Mouse (Mus musculus): ENCODE results near the gene Rnf152. TPM values are rescaled to one million over a fixed set of nuclear protein-coding genes. Genes with fewer than 3 reads are reported as not detected.

Gene Rnf152
- polyA plus RNA-seq, 1 experiment from 2014 or later = 1.5 TPM

GRCm38 (mm10) chr1:105284116-105284515 lies 72.4 kb downstream of the Rnf152 start:
- WGBS = 70% methylated on average over 8 of the region's 8 CpGs
- no peaks in the 10 kb centered on the region for H3K36me3 ChIP-seq (ENCODE audit: insufficient read depth)
- ATAC-seq (ENCODE audit: insufficient read depth) (no peak), DNase-seq (no peak)
- no peak overlapping the region for H3K27ac ChIP-seq (ENCODE audit: low read depth)
- no peak overlapping the region for H3K4me3 ChIP-seq (ENCODE audit: low read depth, low read length)
- no peaks in the 10 kb centered on the region for H3K9me3 ChIP-seq (ENCODE audit: low read depth, low read length)
- H3K27me3 ChIP-seq (ENCODE audit: insufficient read depth, low read length) = no peaks in the 10 kb centered on the region
- peaks cover 4% of the 10 kb centered on the region; the same call in 1 of the 2 replicates for H3K4me1 ChIP-seq (ENCODE audit: insufficient read depth)
- no peak for TF ChIP-seq CTCF (IDR thresholded peaks at IDR 0.05; ENCODE audit: low read depth)
- H3K9ac ChIP-seq = no peak overlapping the region
- H3K4me2 ChIP-seq = no peak overlapping the region

DNA sequence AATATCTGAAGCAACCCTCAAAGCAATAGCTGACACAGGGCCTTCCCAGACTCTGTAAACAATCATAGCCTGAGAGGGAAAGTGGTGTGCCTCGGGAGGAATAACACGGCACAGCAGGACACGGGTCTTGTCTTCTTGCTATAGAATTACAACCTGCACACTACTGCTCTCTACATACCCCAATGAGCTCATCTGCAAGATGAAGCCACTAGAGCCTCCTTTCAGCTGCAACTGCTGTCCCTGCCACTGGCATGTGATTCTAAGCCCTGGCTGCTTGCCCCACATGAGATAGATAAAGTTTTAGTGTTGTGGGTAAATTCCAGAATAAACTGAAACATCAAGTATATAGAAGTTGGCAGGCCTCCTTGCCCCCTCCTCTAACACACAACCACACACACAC lies 75.2 kb downstream of the Rnf152 start:
- WGBS = 12% methylated on average over 3 of the region's 3 CpGs
- H3K4me2 ChIP-seq = no peak overlapping the region
- no peak for TF ChIP-seq CTCF (IDR thresholded peaks at IDR 0.05; ENCODE audit: low read depth)
- peaks cover 4% of the 10 kb centered on the region; the same call in 1 of the 2 replicates for H3K4me1 ChIP-seq (ENCODE audit: insufficient read depth)
- ATAC-seq (ENCODE audit: insufficient read depth) (peak; percentile 84), DNase-seq (peak; percentile 75)
- no peak overlapping the region for H3K4me3 ChIP-seq (ENCODE audit: low read depth, low read length)
- no peaks in the 10 kb centered on the region for H3K27me3 ChIP-seq (ENCODE audit: insufficient read depth, low read length)
- H3K9me3 ChIP-seq (ENCODE audit: low read depth, low read length) = no peaks in the 10 kb centered on the region
- no peak overlapping the region for H3K27ac ChIP-seq (ENCODE audit: low read depth)
- H3K36me3 ChIP-seq (ENCODE audit: insufficient read depth) = no peaks in the 10 kb centered on the region
- no peak overlapping the region for H3K9ac ChIP-seq

DNA sequence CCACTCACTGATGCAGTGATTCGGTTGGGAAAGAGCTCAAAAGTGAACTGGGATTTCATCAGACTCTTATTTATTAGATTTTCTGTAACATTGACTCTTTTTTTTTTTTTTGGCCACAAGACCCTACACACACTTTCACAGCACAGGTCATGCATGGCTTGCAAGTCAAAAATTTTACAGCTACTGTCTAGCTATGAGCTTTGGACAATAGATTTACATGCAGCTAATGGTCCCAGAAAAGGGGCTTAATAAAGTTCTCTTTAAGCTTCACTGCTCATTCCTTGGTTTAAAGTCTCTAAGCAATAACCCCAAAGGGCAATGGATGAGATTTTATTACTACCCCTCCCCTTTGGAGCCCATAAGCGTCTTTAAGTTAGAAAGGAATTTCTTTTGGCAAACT lies 76.3 kb downstream of the Rnf152 start:
- no peaks in the 10 kb centered on the region for H3K27me3 ChIP-seq (ENCODE audit: insufficient read depth, low read length)
- H3K4me3 ChIP-seq (ENCODE audit: low read depth, low read length) = no peak overlapping the region
- H3K4me1 ChIP-seq (ENCODE audit: insufficient read depth) = peaks cover 4% of the 10 kb centered on the region; the same call in 1 of the 2 replicates
- H3K27ac ChIP-seq (ENCODE audit: low read depth) = no peak overlapping the region
- no peaks in the 10 kb centered on the region for H3K36me3 ChIP-seq (ENCODE audit: insufficient read depth)
- TF ChIP-seq CTCF (IDR thresholded peaks at IDR 0.05; ENCODE audit: low read depth) = no peak
- ATAC-seq (ENCODE audit: insufficient read depth) (no peak), DNase-seq (peak; percentile 22)
- no peak overlapping the region for H3K4me2 ChIP-seq
- H3K9ac ChIP-seq = no peak overlapping the region
- 43% methylated on average over 2 of the region's 2 CpGs for WGBS
- no peaks in the 10 kb centered on the region for H3K9me3 ChIP-seq (ENCODE audit: low read depth, low read length)

DNA sequence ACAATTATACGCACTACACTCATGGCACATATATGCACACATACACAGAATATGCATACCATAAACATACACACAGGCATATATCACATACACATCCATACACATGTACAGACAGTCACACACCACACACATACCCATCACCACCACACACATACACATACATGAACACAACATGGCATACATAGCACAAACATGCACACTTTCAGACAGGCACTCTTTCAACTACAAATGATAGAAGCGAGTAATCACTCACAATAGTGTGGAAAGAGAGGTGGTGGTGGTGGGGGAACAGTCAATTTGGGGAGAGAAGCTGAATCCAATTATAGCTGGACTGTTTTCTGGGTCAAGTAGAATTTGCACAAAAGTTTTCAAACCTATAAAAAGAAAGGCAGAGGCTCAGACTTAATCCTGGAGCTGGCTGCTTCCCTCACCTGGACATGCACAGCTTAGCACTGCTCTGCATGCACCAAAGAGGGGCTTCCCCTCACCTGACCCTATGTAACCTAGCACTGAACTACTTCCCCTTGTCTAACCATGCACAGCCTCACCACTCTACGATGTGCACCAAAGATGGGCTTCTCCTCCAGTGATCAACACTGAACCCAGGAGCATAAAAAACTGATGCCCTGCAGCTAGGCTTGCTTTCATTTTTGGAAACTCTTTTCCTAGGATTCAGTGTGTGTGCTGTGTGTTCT lies 81.9 kb downstream of the Rnf152 start:
- no peaks in the 10 kb centered on the region for H3K9me3 ChIP-seq (ENCODE audit: low read depth, low read length)
- H3K4me1 ChIP-seq (ENCODE audit: insufficient read depth) = no peaks in the 10 kb centered on the region
- TF ChIP-seq CTCF (IDR thresholded peaks at IDR 0.05; ENCODE audit: low read depth) = no peak
- H3K36me3 ChIP-seq (ENCODE audit: insufficient read depth) = no peaks in the 10 kb centered on the region
- no peak for ATAC-seq (ENCODE audit: insufficient read depth)
- WGBS = 84% methylated on average over 3 of the region's 3 CpGs
- DNase-seq = no peak
- H3K27me3 ChIP-seq (ENCODE audit: insufficient read depth, low read length) = no peaks in the 10 kb centered on the region
- H3K27ac ChIP-seq (ENCODE audit: low read depth) = no peak overlapping the region
- H3K4me2 ChIP-seq = no peak overlapping the region
- no peak overlapping the region for H3K4me3 ChIP-seq (ENCODE audit: low read depth, low read length)
- H3K9ac ChIP-seq = no peak overlapping the region

GRCm38 (mm10) chr1:105271104-105271503 lies 85.4 kb downstream of the Rnf152 start:
- H3K27me3 ChIP-seq (ENCODE audit: insufficient read depth, low read length) = no peaks in the 10 kb centered on the region
- no peaks in the 10 kb centered on the region for H3K36me3 ChIP-seq (ENCODE audit: insufficient read depth)
- DNase-seq = no peak
- 84% methylated on average over 10 of the region's 10 CpGs for WGBS
- H3K4me3 ChIP-seq (ENCODE audit: low read depth, low read length) = no peak overlapping the region
- no peak overlapping the region for H3K4me2 ChIP-seq
- H3K27ac ChIP-seq (ENCODE audit: low read depth) = no peak overlapping the region
- H3K4me1 ChIP-seq (ENCODE audit: insufficient read depth) = no peaks in the 10 kb centered on the region
- no peak for ATAC-seq (ENCODE audit: insufficient read depth)
- H3K9me3 ChIP-seq (ENCODE audit: low read depth, low read length) = no peaks in the 10 kb centered on the region
- no peak for TF ChIP-seq CTCF (IDR thresholded peaks at IDR 0.05; ENCODE audit: low read depth)
- no peak overlapping the region for H3K9ac ChIP-seq

DNA sequence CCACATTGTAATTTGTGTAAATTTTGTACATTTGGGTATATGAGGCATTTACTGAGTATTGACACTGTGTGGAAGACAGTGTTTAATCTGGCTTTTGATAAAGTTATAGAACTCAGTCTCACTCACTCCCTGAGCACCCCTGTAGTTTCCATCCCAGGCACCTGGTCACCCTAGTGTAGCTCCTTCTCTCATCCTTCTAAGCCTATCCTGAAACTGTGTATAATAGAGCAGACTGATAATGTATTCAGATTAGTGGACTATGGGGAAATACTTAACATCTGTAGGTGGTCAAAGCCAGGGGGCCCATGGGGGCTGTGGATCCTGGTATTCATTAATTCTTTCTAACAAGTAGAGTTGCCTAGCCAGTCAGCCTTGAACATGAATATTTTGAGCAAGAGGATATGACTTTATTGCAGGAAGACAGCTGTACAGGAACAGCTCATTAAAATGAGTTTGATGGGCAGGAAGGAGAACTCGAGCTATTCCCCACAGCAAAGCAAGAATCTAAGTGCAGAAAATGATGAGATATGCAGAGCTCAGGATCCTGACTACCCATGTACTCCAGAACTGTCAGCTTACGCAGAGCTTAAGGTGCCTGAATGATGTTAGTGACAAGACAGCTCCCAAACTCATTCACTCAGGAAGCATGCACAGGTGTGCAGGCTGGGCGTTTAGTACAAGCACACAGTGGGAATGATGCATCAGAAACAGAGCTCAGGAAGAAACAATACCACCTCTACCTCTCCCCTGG lies 93.1 kb downstream of the Rnf152 start:
- no peak for ATAC-seq (ENCODE audit: insufficient read depth)
- no peak overlapping the region for H3K9ac ChIP-seq
- DNase-seq = no peak
- no peak overlapping the region for H3K4me2 ChIP-seq
- H3K9me3 ChIP-seq (ENCODE audit: low read depth, low read length) = no peaks in the 10 kb centered on the region
- H3K27me3 ChIP-seq (ENCODE audit: insufficient read depth, low read length) = no peaks in the 10 kb centered on the region
- no peaks in the 10 kb centered on the region for H3K4me1 ChIP-seq (ENCODE audit: insufficient read depth)
- H3K4me3 ChIP-seq (ENCODE audit: low read depth, low read length) = no peak overlapping the region
- no peaks in the 10 kb centered on the region for H3K36me3 ChIP-seq (ENCODE audit: insufficient read depth)
- no peak for TF ChIP-seq CTCF (IDR thresholded peaks at IDR 0.05; ENCODE audit: low read depth)
- WGBS = 63% methylated on average over 3 of the region's 3 CpGs
- no peak overlapping the region for H3K27ac ChIP-seq (ENCODE audit: low read depth)

GRCm38 (mm10) chr1:105260200-105260599 lies 96.3 kb downstream of the Rnf152 start:
- H3K36me3 ChIP-seq (ENCODE audit: insufficient read depth) = no peaks in the 10 kb centered on the region
- no peak overlapping the region for H3K9ac ChIP-seq
- no peak overlapping the region for H3K27ac ChIP-seq (ENCODE audit: low read depth)
- no peak overlapping the region for H3K4me2 ChIP-seq
- H3K27me3 ChIP-seq (ENCODE audit: insufficient read depth, low read length) = no peaks in the 10 kb centered on the region
- DNase-seq (no peak), ATAC-seq (ENCODE audit: insufficient read depth) (no peak)
- no peaks in the 10 kb centered on the region for H3K4me1 ChIP-seq (ENCODE audit: insufficient read depth)
- no peak for TF ChIP-seq CTCF (IDR thresholded peaks at IDR 0.05; ENCODE audit: low read depth)
- H3K4me3 ChIP-seq (ENCODE audit: low read depth, low read length) = no peak overlapping the region
- 80% methylated on average over 5 of the region's 5 CpGs for WGBS
- no peaks in the 10 kb centered on the region for H3K9me3 ChIP-seq (ENCODE audit: low read depth, low read length)

All from lung, embryonic 14.5 days (tissue).